Mouse (Mus musculus) forebrain, postnatal 0 days (tissue): ENCODE data around the gene Hfe2. TPM values are rescaled to one million over a fixed set of nuclear protein-coding genes. Genes with fewer than 3 reads are reported as not detected.

ENCODE experiments used
- ATAC-seq: fragments of 200-750 bp; cut with Nextera tagmentation; 2 replicates; pipeline ENCODE4 v1.8.0; 2017; ENCODE audit warnings: mild to moderate bottlenecking, moderate library complexity
- DNase-seq: peaks from one replicate; pipeline ENCODE4 v3.0.0-alpha.2; 2015
- H3K27ac ChIP-seq: fragments of 300-500 bp; sonication (generic); 2 replicates; pipeline ENCODE4 v1.5.1; 2014; ENCODE audit warnings: low read depth, mild to moderate bottlenecking, antibody characterized with exemption, low read length, moderate library complexity, mixed read lengths
- H3K27me3 ChIP-seq: fragments of 300-500 bp; sonication (generic); 2 replicates; pipeline ENCODE4 v1.6.1; 2014; ENCODE audit warnings: mild to moderate bottlenecking, low read length, mixed read lengths; ENCODE audit not compliant: insufficient read depth
- H3K36me3 ChIP-seq: fragments of 300-500 bp; sonication (generic); 2 replicates; pipeline ENCODE4 v1.6.1; 2014; ENCODE audit warnings: mild to moderate bottlenecking, moderate library complexity; ENCODE audit not compliant: insufficient read depth
- H3K4me1 ChIP-seq: fragments of 300-500 bp; sonication (generic); 2 replicates; pipeline ENCODE4 v1.6.1; 2014; ENCODE audit warnings: antibody characterized with exemption; ENCODE audit not compliant: insufficient read depth
- H3K4me2 ChIP-seq: fragments of 300-500 bp; sonication (generic); 2 replicates; pipeline ENCODE4 v1.6.1; 2014; ENCODE audit warnings: low read depth, mild to moderate bottlenecking, moderate library complexity
- H3K4me3 ChIP-seq: fragments of 300-500 bp; sonication (generic); 2 replicates; pipeline ENCODE4 v1.5.1; 2014; ENCODE audit warnings: low read depth, low read length, mixed read lengths
- H3K9ac ChIP-seq: fragments of 300-500 bp; sonication (generic); 2 replicates; pipeline ENCODE4 v1.6.1; 2014; ENCODE audit warnings: mild to moderate bottlenecking
- H3K9me3 ChIP-seq: fragments of 300-500 bp; sonication (generic); 2 replicates; pipeline ENCODE4 v1.6.1; 2016; ENCODE audit warnings: low read length
- CTCF ChIP-seq: sonication (generic); IDR thresholded peaks from 2 replicates; pipeline ENCODE4 v1.5.1; 2016; ENCODE audit warnings: antibody characterized with exemption, control low read depth, low read depth
- WGBS: fragments of 180-500 bp; shearing (Covaris S2); extraction: QIAGEN DNeasy Blood & Tissue Kit; methylation state at CpG from one replicate; pipeline ENCODE4 v1.1.7; 2014; 5-methylcytosine and 5-hydroxymethylcytosine counted together
- polyA plus RNA-seq: library from polyadenylated mRNA; unstranded; fragments of >200 nt; fragmentation: Nextera tagmentation; extraction: Ambion mirVana; gene quantifications from 2 replicates; pipeline ENCODE4 v1.2.1, GENCODE M21; 2015
- total RNA-seq: library from RNA; depleted of rRNA; stranded (reverse); fragments of >200 nt; gene quantifications from 2 replicates; pipeline ENCODE4 v1.2.3, GENCODE M21; 2014; rRNA removed

The Hfe2 gene
- total and polyA plus RNA-seq, 2 experiments from 2014 or later = 1.4 to 1.6 TPM

DNA sequence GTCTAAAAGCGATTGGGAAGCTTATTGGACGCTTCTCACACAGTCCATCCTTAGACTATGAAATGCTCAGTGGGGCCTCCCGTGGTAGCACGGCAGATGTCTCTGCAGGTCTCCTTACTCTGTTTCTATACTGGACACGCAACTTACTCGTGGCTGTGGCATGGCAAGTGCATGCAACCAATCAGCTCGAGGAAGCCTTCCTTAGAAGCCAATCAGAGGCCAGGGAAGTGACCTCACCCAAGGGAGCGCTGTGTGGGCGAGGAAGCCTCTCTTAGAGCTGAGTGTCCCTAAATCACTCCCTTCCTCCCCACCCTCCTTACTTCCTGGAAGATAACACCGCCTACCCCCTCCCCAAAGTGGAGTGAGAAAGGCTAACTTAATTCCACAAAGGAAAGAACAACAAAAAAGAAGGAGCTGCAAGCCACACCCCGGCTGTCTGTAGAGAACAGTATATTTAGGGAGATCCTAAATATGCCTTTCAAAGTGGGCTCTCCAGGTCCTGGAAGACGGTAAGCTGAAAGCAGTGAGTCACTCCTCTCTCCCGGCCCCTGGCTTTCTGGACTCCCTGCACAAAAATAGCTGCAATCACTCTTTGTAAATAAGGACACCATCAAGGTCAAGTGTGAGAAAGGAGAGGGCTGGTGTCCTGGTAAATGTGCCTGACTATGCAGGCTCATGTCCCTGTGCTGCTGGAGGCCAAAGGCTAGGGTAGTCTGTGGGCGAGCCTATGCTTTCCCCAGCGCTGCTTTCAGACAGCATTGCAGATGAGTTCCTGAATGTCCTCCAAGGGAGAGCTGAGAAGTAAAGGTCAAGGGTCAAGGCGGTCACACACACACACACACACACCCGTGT is 51.9 kb downstream of the Hfe2 start, which contains the start of gene Gm16253:
Gene Gm16253, plus strand, starts transcription at position 295 of the 852 bp plus-strand sequence.
- H3K36me3 ChIP-seq = no peaks in the 10 kb centered on the region
- H3K4me3 ChIP-seq = no peak within 1 kb of the TSS; the same call in 1 of the 2 replicates
- H3K9me3 ChIP-seq = no peaks in the 10 kb centered on the region
- peak within 1 kb of the TSS; percentile 26; the same call in 1 of the 2 replicates for H3K4me2 ChIP-seq
- TF ChIP-seq CTCF = 0 out of 2 replicates have a peak, but pooled peaks have one; percentile 9
- 33% methylated on average over 17 of the region's 17 CpGs for WGBS
- 0 out of 2 replicates have a peak, but pooled peaks cover 7% of the 10 kb centered on the region for H3K4me1 ChIP-seq
- ATAC-seq (peak; percentile 87), DNase-seq (peak; percentile 82)
- H3K9ac ChIP-seq = no peak within 1 kb of the TSS
- no peaks in the 10 kb centered on the region for H3K27me3 ChIP-seq
- H3K27ac ChIP-seq = peak within 1 kb of the TSS; percentile 62

GRCm38 (mm10) chr3:96577566-96577965 is 52.6 kb downstream of the Hfe2 start:
- no peaks in the 10 kb centered on the region for H3K27me3 ChIP-seq
- WGBS = 83% methylated on average over 4 of the region's 4 CpGs
- peak overlapping the region; percentile 62 for H3K27ac ChIP-seq
- no peak for DNase-seq
- ATAC-seq = no peak
- no peak overlapping the region for H3K4me2 ChIP-seq
- H3K9me3 ChIP-seq = no peaks in the 10 kb centered on the region
- H3K36me3 ChIP-seq = no peaks in the 10 kb centered on the region
- 0 out of 2 replicates have a peak, but pooled peaks cover 7% of the 10 kb centered on the region for H3K4me1 ChIP-seq
- H3K9ac ChIP-seq = no peak overlapping the region
- no peak for TF ChIP-seq CTCF
- H3K4me3 ChIP-seq = no peak overlapping the region

Other genes with a start within 250 kb of the Hfe2 start
- gene Fcgr1, start 231.2 kb upstream of the Hfe2 start, total RNA-seq = 1.7 and 5.7 TPM in 2 replicates
- 1.5 and 2.4 TPM in 2 replicates for gene Fcgr1, start 231.2 kb upstream of the Hfe2 start, polyA plus RNA-seq
- not detected in 2 replicates for gene BC107364, start 72.9 kb upstream of the Hfe2 start, total RNA-seq
- not detected in 2 replicates for gene BC107364, start 72.9 kb upstream of the Hfe2 start, polyA plus RNA-seq
- 122 and 176 TPM in 2 replicates for gene Txnip, start 32.8 kb downstream of the Hfe2 start, total RNA-seq
- gene Txnip, start 32.8 kb downstream of the Hfe2 start, polyA plus RNA-seq = 116 and 135 TPM in 2 replicates
- gene Gm16253, start 51.8 kb downstream of the Hfe2 start, total RNA-seq = not detected in 2 replicates
- gene Gm16253, start 51.8 kb downstream of the Hfe2 start, polyA plus RNA-seq = not detected in 2 replicates
- 25.7 and 31.8 TPM in 2 replicates for gene Polr3gl, start 69.0 kb downstream of the Hfe2 start, total RNA-seq
- 27.8 and 35.9 TPM in 2 replicates for gene Polr3gl, start 69.0 kb downstream of the Hfe2 start, polyA plus RNA-seq
- 17.7 and 19.3 TPM in 2 replicates for gene Ankrd34a, start 71.5 kb downstream of the Hfe2 start, total RNA-seq
- 17.6 and 19.2 TPM in 2 replicates for gene Ankrd34a, start 71.5 kb downstream of the Hfe2 start, polyA plus RNA-seq
- 53.5 and 59.9 TPM in 2 replicates for gene Lix1l, start 76.0 kb downstream of the Hfe2 start, total RNA-seq
- 3.5 and 3.7 TPM in 2 replicates for gene Lix1l, start 76.0 kb downstream of the Hfe2 start, polyA plus RNA-seq
- 29.2 and 38.5 TPM in 2 replicates for gene Rbm8a, start 104.8 kb downstream of the Hfe2 start, total RNA-seq
- 110 and 120 TPM in 2 replicates for gene Rbm8a, start 104.8 kb downstream of the Hfe2 start, polyA plus RNA-seq
- gene Pex11b, start 110.2 kb downstream of the Hfe2 start, total RNA-seq = 39.0 and 42.5 TPM in 2 replicates
- gene Pex11b, start 110.2 kb downstream of the Hfe2 start, polyA plus RNA-seq = 72.2 and 73.6 TPM in 2 replicates
- gene Gm42957, start 110.3 kb downstream of the Hfe2 start, total RNA-seq = 0.31 and 0.38 TPM in 2 replicates
- gene Gm42957, start 110.3 kb downstream of the Hfe2 start, polyA plus RNA-seq = 0.07 TPM in 1 of 2 replicates, not detected in the other
- gene Itga10, start 120.4 kb downstream of the Hfe2 start, total RNA-seq = 2.2 and 2.8 TPM in 2 replicates
- 0.25 and 0.57 TPM in 2 replicates for gene Itga10, start 120.4 kb downstream of the Hfe2 start, polyA plus RNA-seq
- gene Ankrd35, start 145.0 kb downstream of the Hfe2 start, total RNA-seq = 4.6 and 7.1 TPM in 2 replicates
- 2.9 and 4.7 TPM in 2 replicates for gene Ankrd35, start 145.0 kb downstream of the Hfe2 start, polyA plus RNA-seq
- gene Pias3, start 171.2 kb downstream of the Hfe2 start, total RNA-seq = 25.0 and 29.8 TPM in 2 replicates
- 26.4 and 32.9 TPM in 2 replicates for gene Pias3, start 171.2 kb downstream of the Hfe2 start, polyA plus RNA-seq
- 5.6 and 8.4 TPM in 2 replicates for gene Nudt17, start 183.4 kb downstream of the Hfe2 start, total RNA-seq
- gene Nudt17, start 183.4 kb downstream of the Hfe2 start, polyA plus RNA-seq = 11.0 and 11.7 TPM in 2 replicates
- 13.2 and 15.6 TPM in 2 replicates for gene Polr3c, start 202.5 kb downstream of the Hfe2 start, total RNA-seq
- 19.5 and 28.4 TPM in 2 replicates for gene Polr3c, start 202.5 kb downstream of the Hfe2 start, polyA plus RNA-seq
- 43.7 and 52.6 TPM in 2 replicates for gene Rnf115, start 202.5 kb downstream of the Hfe2 start, total RNA-seq
- 58.2 and 63.6 TPM in 2 replicates for gene Rnf115, start 202.5 kb downstream of the Hfe2 start, polyA plus RNA-seq